Mouse (Mus musculus): ENCODE measurements around the gene Nat8l.

GRCm38 (mm10) chr5:34000809-34001208 is 5.0 kb downstream of the Nat8l start:
- TF ChIP-seq CTCF (IDR thresholded peaks at IDR 0.05; ENCODE audit: extremely low read depth, insufficient read depth, insufficient read length, insufficient replicate concordance) (no peak), POLR2A (IDR thresholded peaks at IDR 0.05; ENCODE audit: low read depth, low read length) (no peak)

All from spleen, adult 2 months (tissue).